Comparison of ENCODE assay signal across 8 mouse cellular contexts in the genomic region with DNA sequence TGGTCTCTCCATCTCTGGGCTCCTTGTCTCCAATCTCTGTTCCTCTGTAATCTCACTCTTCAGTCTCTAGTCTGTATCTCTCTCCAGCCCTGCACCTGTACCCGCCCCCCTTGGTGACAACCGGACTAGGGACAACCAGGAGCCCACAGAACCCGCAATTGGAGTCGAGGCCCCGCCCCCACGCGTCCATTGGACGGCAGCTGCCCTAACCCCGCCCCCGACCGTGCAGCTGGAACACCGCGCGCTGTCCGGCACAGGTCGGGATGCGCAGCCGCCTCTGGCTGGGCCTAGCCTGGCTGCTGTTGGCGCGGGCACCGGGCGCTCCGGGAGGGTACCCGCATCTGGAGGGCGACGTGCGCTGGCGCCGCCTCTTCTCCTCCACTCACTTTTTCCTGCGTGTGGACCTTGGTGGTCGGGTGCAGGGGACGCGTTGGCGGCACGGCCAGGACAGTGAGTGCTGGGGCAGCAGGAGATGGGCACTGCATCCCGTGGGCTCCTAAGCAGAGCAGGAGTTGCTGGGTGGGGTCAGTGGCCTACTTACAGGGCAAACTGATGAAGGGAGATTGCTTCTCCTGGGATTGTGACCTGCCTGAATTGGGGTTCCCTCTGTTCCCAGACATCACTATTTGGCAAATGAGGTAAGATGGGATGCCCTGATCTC. TPM values are rescaled to one million over a fixed set of nuclear protein-coding genes. Genes with fewer than 3 reads are reported as not detected.
DNase-seq lines count a peak whose midpoint lies in the region; ATAC-seq and TF ChIP-seq lines count a peak whose summit lies in the region.

A gene (plus strand): TSS at position 221 of the 661 bp plus-strand sequence.

- intact Hi-C loops in heart, postnatal 10 days (cut with DNase I) = no loop called here

- H3K27me3 ChIP-seq in forebrain, embryonic 12.5 days = 0 out of 2 replicates have a peak, but pooled peaks cover 10% of the 10 kb centered on the region
- H3K27me3 ChIP-seq in liver, embryonic 13.5 days = peaks cover 5% of the 10 kb centered on the region; the same call in 1 of the 2 replicates
- no peaks in the 10 kb centered on the region for H3K27me3 ChIP-seq in midbrain, postnatal 0 days (ENCODE audit: insufficient read depth, low read length)

- peak within 1 kb of the TSS; percentile 71 for H3K4me2 ChIP-seq in forebrain, embryonic 12.5 days
- peak within 1 kb of the TSS; percentile 65 for H3K4me2 ChIP-seq in liver, embryonic 13.5 days
- peak within 1 kb of the TSS; percentile 75 for H3K4me2 ChIP-seq in midbrain, postnatal 0 days (ENCODE audit: low read depth, low read length, poor library complexity, severe bottlenecking)

- DNase-seq in Muller cell, postnatal 12 days (ENCODE audit: inconsistent ontology term) = peak; percentile 77
- peak; percentile 87 for DNase-seq in cerebellum, adult 11-12 months
- DNase-seq in heart, postnatal 10 days = peak; percentile 57 to 66
- peak; percentile 88 for DNase-seq in kidney, postnatal 14 days
- peak; percentile 58 for DNase-seq in liver, embryonic 13.5 days
- DNase-seq in midbrain, postnatal 0 days (ENCODE audit: low spot score) = peak; percentile 64
- peak; percentile 92 for DNase-seq in testis, postnatal 10 days (ENCODE audit: low spot score)

- ATAC-seq in forebrain, embryonic 12.5 days (ENCODE audit: low FRiP score) = peak; percentile 91
- ATAC-seq in liver, embryonic 13.5 days (ENCODE audit: low read depth) = peak; percentile 83
- ATAC-seq in midbrain, postnatal 0 days (ENCODE audit: low FRiP score) = peak; percentile 84

- 1% methylated on average over 36 of the region's 36 CpGs for WGBS in forebrain, embryonic 12.5 days
- WGBS in liver, embryonic 13.5 days (ENCODE audit: insufficient replicate concordance) = 6% methylated on average over 36 of the region's 36 CpGs
- under 1% methylated on average over 36 of the region's 36 CpGs for WGBS in midbrain, postnatal 0 days

- H3K4me3 ChIP-seq in forebrain, embryonic 12.5 days (replicated peaks) = peak within 1 kb of the TSS; percentile 39
- peak within 1 kb of the TSS; percentile 31 for H3K4me3 ChIP-seq in liver, embryonic 13.5 days (replicated peaks)
- peak within 1 kb of the TSS; percentile 42 for H3K4me3 ChIP-seq in midbrain, postnatal 0 days (ENCODE audit: low read depth, low read length)

- H3K9ac ChIP-seq in forebrain, embryonic 12.5 days = peak within 1 kb of the TSS; percentile 47
- H3K9ac ChIP-seq in liver, embryonic 13.5 days = no peak within 1 kb of the TSS
- peak within 1 kb of the TSS; percentile 51 for H3K9ac ChIP-seq in midbrain, postnatal 0 days (replicated peaks; ENCODE audit: low read length, poor library complexity, severe bottlenecking)

- H3K9me3 ChIP-seq in forebrain, embryonic 12.5 days = no peaks in the 10 kb centered on the region
- no peaks in the 10 kb centered on the region for H3K9me3 ChIP-seq in liver, embryonic 13.5 days (replicated peaks)
- H3K9me3 ChIP-seq in midbrain, postnatal 0 days (ENCODE audit: low read length) = no peaks in the 10 kb centered on the region

- H3K4me1 ChIP-seq in forebrain, embryonic 12.5 days = peaks cover 12% of the 10 kb centered on the region
- H3K4me1 ChIP-seq in liver, embryonic 13.5 days (replicated peaks) = peaks cover 13% of the 10 kb centered on the region
- H3K4me1 ChIP-seq in midbrain, postnatal 0 days (ENCODE audit: insufficient read depth, low read length) = 0 out of 2 replicates have a peak, but pooled peaks cover 3% of the 10 kb centered on the region

- H3K27ac ChIP-seq in forebrain, embryonic 12.5 days = no peak within 1 kb of the TSS
- H3K27ac ChIP-seq in liver, embryonic 13.5 days = no peak within 1 kb of the TSS
- no peak within 1 kb of the TSS for H3K27ac ChIP-seq in midbrain, postnatal 0 days (ENCODE audit: low read depth, low read length)

- TF ChIP-seq CTCF in midbrain, postnatal 0 days (IDR thresholded peaks at IDR 0.05) = no peak

- peaks cover 41% of the 10 kb centered on the region for H3K36me3 ChIP-seq in forebrain, embryonic 12.5 days (replicated peaks)
- peaks cover 38% of the 10 kb centered on the region for H3K36me3 ChIP-seq in liver, embryonic 13.5 days
- H3K36me3 ChIP-seq in midbrain, postnatal 0 days (ENCODE audit: insufficient read depth, low read length) = peaks cover 28% of the 10 kb centered on the region

RNA-seq across cellular contexts. Expression of the gene that starts here (rescaled TPM):
- polyA plus RNA-seq in forebrain, embryonic 12.5 days (2016; fragmentation: Nextera tagmentation; extraction: Ambion mirVana) = 0.47 and 0.68 TPM in 2 replicates
- total RNA-seq in heart, postnatal 10 days (2021) = not detected
- not detected in 2 replicates for polyA plus RNA-seq in liver, embryonic 13.5 days (2015; fragmentation: Nextera tagmentation; extraction: Ambion mirVana)
- 1.7 and 2.2 TPM in 2 replicates for total RNA-seq in midbrain, postnatal 0 days (2014; rRNA removed)
- polyA plus RNA-seq in midbrain, postnatal 0 days (2015; fragmentation: Nextera tagmentation; extraction: Ambion mirVana) = 3.1 and 4.0 TPM in 2 replicates

Comparison
In these comparisons a context has a peak if more than half of its experiments do, and no peak if none do; other contexts are left out.
1. Peak in ATAC-seq, H3K4me3 ChIP-seq, H3K9ac ChIP-seq and H3K4me2 ChIP-seq in forebrain, embryonic 12.5 days; RNA of the gene not detected or under 1 TPM.
2. Peak in DNase-seq in heart, postnatal 10 days; RNA of the gene not detected or under 1 TPM.
3. Peak in DNase-seq, ATAC-seq, H3K4me3 ChIP-seq and H3K4me2 ChIP-seq in liver, embryonic 13.5 days; RNA of the gene not detected or under 1 TPM.